Mouse (Mus musculus): ENCODE measurements around the gene Rab9.

Rab9 gene

GRCm38 (mm10) chrX:166479365-166479983 lies at the start of gene Rab9:
TSS of gene Rab9 (minus strand) at chrX:166479867.
- DNase-seq = peak; percentile 96

GRCm38 (mm10) chrX:166528126-166528525 lies 48.5 kb upstream of the Rab9 start:
- no peak for DNase-seq

- DNase-seq = peak; percentile 48
Observed at GRCm38 (mm10) chrX:166525637-166526315, 46.1 kb upstream of the Rab9 start.

DNA sequence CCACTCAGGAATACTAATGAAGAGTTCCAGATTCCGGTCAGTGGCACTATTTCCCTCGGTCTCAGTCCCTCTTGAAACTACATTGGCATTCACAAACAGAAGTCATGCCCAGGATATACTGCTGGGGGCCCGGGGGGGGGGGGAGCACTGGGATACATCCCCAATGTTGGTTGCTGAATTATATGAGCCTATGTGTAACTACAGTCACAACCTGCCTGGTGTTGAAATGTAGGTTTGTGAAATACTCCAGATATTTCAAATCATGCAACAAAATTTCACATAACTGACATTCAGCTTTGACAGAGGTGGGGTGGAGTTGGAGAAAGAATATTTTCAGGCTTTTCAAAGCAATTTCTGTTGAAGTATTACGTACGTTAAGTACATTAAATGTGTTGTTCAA lies 41.1 kb upstream of the Rab9 start:
- no peak for DNase-seq

DNA sequence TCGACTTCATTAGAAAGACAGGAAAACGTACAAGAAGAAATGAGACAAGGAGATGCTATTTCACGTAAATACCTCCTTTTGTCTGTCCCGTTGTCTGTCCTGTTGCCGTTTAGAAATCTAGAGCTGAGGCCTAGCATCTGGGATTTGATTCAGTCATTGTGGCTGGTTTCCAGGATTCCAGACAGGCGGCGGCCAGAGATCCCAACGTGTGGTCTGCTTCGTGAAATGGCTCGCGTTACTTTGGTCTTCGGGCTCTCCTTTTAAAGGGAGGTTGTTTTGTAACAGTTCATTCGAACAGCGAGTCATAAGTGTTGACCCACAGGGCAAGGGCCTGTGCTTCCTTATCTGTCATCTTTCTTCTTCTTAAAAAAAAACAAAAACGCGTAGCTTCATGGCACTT lies 38.7 kb upstream of the Rab9 start, which contains the start of gene Tceanc:
Tceanc (minus strand) TSS at position 223 of the 400 bp plus-strand sequence.
- peak; percentile 15 for DNase-seq

GRCm38 (mm10) chrX:166516631-166517030 lies 37.0 kb upstream of the Rab9 start:
- DNase-seq = no peak

GRCm38 (mm10) chrX:166515923-166516322 lies 36.3 kb upstream of the Rab9 start:
- no peak for DNase-seq

GRCm38 (mm10) chrX:166514035-166514434 lies 34.4 kb upstream of the Rab9 start:
- peak; percentile 53 for DNase-seq

GRCm38 (mm10) chrX:166512071-166512470 lies 32.4 kb upstream of the Rab9 start:
- DNase-seq = no peak

DNA sequence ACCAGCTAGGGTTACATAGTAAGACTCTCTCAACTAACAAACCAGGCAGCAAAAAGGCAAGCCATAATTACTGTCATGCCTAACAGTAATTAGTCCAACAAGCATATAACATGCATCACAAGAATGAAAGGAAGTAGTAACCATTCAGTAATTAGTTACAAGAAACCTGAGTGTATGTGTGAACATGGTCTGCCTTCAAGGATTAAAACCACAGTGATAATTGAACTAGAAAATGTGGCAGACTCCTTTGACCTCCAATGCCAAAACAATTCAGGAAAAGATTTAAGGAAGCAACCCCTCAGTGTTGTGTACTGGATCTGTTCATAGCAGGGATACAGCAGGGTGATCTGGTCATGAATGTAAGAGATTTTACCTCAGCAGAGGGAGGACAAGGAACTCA lies 31.4 kb upstream of the Rab9 start:
- DNase-seq = no peak

- peak; percentile 96 for DNase-seq
Observed at GRCm38 (mm10) chrX:166509761-166510738, 30.4 kb upstream of the Rab9 start.

DNA sequence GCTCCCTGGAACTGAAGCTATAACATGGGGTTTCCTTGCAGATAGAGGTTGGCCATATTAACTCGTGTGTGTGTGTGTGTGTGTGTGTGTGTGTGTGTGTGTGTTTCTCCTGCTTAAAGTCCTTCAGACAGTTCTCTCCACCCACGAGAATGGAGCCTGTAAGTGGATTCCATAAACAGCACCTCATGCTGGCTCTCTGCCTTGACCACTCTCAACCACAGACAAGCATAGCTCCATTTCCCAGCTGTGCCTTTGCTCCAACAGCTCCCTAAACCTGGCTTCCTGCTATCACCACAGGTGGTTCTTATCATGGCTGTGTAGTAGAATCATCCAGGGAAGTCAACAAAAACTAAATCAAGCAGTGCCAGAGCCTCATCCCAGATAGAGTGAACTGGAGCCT lies 24.8 kb upstream of the Rab9 start:
- peak; percentile 35 for DNase-seq

DNA sequence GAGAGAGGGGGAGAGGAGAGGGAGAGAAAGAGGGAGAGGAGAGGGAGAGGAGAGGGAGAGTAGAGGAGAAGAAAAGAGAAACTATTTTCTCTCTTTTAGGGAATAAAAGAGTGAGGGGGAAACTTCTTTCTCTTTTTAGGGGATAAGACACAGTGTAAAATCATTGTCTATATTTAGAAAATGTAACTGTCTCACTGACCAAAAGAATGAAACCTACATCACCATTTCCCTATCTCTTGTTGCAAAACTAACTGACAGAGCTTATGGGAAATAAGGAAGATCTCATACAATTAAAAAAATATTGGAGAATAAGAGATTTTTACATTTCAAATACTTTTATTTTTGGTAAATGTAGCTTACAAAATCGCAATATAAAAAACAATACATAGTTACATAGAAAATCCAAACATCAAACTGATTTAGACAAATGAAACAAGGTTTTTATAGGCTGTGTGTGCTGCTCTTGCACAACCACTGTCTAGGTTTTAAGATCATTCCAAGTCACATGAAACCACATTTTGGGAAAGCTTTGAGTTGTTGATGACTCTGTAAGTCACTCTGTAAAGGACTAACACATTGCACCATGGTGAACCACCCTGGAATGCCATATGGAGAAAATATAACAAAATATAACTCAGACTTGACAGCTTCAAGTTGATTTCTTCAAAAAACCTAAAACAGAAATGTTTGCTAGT lies 20.0 kb upstream of the Rab9 start:
- DNase-seq = no peak

GRCm38 (mm10) chrX:166497771-166498170 lies 18.1 kb upstream of the Rab9 start:
- DNase-seq = no peak

GRCm38 (mm10) chrX:166495052-166495451 lies 15.4 kb upstream of the Rab9 start:
- DNase-seq = no peak

DNA sequence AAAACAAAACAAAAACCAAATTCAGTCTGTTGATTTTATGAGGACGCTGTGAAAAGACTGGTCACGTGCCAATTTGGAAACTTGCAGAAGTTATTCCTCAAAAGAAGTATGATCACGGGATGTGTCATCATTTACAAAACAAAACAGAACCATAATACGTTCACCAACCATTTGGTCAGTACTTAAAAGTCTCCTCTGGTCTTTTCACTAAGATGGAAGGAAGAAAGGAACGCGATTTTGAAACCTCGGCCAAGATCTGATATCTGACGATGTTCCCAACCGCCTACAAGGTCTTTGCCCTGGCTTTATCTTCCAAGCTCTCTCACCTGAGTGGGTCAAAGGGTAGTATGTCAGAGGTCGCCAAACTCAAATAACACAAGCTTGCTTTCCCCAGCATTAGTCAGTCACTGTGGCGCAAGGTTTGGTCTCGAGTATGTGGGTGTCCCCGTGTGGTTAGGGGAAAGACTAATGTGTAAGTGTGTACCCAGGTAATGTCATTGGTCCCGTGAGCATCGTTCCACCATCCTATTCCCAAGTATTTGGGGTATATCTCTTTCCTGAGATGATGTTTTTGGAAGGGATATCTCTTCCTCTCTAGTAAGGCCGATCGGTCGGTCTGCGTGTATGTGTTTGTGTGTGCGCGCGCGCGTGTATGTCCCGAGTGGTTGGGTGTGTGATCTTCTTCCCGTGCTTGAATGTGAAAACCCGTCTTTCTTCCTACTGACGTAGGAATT lies 869 bp downstream of the Rab9 start:
- DNase-seq = peak; percentile 49

DNA sequence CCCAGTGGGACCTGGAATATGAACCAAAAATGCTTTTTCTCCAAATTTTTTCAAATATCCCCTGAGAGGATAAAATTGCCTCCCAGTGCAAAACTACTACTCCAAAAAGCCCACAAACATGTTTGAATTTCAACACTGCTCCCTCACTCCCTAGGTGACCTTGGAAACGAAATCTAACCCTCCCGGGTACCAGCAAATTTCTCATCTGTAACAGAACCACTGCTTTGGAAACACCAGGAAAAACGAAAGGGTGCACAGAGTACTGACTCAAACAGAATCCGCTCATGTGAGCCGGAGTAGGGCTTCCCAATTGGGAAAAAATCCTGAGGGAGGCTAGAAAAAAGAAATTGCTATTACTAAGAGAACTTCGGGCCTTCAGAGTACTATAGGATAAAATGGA lies 2.3 kb downstream of the Rab9 start:
- DNase-seq = no peak

- no peak for DNase-seq
Observed at GRCm38 (mm10) chrX:166472612-166473011, 7.1 kb downstream of the Rab9 start.

GRCm38 (mm10) chrX:166468321-166468720 lies 11.3 kb downstream of the Rab9 start:
- DNase-seq = no peak

- DNase-seq = no peak
Observed at GRCm38 (mm10) chrX:166455525-166455924, 24.1 kb downstream of the Rab9 start.

DNA sequence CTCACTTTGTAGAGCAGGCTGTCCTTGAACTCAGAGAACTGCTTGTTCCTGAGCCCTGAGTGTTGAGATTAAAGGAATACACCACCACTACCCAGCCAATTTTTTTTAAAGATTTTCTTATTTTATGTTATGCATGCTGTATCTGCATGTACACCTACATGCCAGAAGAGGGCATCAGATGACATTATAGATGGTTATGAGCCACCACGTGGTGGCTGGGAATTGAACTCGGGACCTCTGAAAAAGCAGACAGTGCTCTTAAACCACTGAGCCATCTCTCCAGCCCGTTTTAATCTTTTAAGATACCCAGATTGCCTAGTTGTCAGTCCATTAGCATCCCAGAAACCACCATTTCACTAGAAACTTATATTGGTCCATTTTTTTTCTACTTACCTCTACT lies 25.3 kb downstream of the Rab9 start:
- no peak for DNase-seq

- DNase-seq = peak; percentile 43
Observed at GRCm38 (mm10) chrX:166453532-166453931, 26.1 kb downstream of the Rab9 start.
